Mouse (Mus musculus): ENCODE measurements around the gene Elof1. TPM values are rescaled to one million over a fixed set of nuclear protein-coding genes. Genes with fewer than 3 reads are reported as not detected.
"Not testable (repeated sequence)": the region's sequence is repeated elsewhere in the genome, so short reads cannot be mapped to it uniquely, and the experiment has no call there.

The Elof1 gene
- total RNA-seq, 2 experiments from 2014 or later: 33.4 to 39.7 TPM

DNA sequence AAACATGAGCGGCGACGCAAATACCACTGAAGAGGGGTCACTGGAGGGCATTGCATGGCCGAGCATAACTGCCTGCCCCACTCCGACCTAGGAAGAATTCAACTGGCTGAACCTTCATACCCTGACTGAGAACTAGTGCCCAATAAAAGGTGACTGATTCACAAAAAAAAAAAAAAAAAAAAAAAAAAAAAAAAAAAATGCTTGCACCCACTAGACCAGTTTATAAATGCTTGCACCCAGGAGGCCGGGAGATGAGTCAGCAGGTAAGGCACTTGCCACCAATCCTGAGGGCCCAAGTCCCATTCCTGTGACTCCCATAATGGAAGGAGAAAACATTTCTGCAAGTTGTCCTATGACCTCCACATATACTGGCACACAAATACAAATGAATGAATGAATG is 24.2 kb downstream of the Elof1 start:
- no peak for DNase-seq

DNA sequence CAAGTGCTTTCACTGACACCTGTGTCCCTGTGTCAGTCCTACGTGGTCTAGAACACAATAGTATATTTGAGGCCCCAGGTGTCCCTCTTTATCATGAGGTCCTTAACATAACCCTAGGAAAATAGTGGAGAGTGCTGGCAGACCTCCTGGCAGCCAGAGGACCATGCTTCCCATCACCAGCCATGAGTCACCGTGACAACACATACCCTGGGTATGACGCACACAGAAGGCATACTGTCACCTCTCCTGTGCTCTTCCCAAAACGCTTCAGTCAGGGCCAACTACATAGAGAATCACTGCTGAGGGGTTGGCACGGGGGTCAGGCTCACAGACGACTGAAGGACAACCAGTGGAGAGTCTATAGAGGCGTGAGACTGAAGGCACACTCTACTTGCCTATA is 27.0 kb downstream of the Elof1 start:
- no peak for DNase-seq

DNA sequence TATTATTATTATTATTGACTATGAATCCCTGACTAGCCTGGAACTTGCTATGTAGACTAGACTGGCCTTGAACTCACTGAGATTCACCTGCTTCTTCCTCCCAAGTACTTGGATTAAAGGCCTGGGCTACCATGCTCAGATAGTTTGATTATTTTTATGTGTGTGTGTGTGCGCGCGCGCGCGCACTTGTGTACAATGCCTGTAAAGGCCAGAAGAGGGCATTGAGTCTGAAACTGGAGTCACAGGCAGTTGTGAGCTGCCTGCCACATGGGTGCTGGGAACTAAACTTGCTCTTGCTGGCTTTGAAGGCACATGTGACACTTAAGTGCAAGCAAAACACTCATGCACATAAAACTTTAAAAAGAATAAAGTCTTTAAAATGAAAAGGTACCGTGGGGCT is 27.7 kb downstream of the Elof1 start:
- no peak for DNase-seq

DNA sequence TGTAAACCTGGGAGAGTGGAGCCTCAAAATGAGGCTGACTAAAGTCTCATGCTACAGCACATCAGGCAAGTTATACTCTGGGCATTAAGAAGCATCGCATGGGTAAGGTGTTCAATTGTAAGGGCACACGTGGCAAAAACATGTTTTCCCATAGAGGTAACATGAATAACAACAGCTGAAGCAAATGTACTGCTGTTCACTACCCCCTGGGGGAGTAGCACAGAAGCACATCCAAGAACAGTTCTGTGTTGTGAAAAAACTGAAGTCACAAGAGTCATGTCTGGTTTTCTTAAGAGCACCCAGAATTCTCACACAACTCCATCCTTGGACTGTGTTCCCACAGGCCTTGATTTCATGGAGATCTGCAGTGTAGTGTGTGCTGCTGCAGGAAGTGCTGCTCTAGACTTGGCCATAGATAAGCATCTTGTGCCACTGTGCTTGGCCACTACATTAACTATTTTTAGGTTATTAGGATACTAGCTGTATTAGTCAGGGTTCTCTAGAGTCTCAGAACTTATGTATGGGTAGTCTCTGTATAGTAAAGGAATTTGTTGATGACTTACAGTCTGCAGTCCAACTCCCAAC is 29.8 kb downstream of the Elof1 start:
- no peak for DNase-seq

GRCm38 (mm10) chr9:22086012-22086411 is 31.0 kb downstream of the Elof1 start:
- DNase-seq: no peak

DNA sequence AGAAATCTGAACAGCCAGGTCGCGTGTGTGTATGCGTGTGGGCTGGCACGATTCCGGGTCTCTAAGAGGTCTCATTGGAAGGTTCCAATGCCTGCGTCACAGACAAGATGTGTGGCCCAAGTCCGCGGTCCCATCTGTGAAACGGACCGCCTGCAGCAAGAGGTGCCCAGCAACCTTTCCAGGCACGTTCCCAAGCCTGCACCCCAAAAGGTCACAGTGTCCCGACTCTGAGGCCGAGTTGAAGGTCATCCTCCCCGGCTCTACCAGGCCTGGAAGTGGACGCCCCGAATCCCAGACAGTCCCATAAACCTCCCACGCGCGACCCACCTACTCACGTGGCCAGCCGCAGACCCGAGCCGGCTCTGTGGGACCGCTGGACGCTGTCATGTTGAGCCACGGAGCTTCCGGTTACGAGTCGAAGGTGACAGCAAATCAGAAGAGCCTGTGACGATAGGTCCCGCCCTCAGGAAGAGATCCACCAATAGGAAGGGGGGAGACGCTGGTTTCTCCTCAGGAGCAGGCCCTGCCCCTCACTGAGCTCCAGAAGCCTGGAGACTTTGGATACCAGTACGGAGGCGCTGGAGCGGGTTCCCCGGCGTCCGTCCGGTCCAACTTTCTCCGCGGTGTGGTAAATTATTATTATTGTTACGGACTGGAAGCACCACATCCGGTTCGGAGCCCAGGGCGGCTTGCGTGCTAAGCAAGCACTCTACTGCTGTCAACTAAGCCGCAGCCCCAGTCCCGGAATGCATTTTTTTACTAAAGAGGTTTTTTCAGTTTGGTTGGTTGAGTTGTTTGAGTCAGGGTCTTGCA is 31.7 kb downstream of the Elof1 start, which contains the start of gene Ecsit:
Gene Ecsit (minus strand): TSS at position 417 of the 813 bp plus-strand sequence.
- peak; percentile 81 for DNase-seq

DNA sequence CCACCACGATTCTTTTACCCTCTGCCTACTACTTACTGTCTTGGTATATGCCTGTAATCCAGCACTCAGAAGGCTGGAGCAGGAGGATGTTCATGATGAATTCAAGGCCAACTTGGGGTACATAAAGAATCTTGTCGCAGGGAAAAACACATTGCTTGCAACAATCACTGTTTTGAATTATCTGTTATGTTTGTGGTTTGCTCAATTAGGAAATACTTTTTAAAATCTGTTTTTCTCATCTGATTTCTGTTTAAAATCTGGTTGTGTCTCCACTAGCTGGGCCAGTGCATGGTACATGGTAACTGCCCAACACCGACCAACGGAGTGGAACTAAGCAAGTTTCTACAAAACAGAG is 32.3 kb downstream of the Elof1 start:
- DNase-seq: no peak

DNA sequence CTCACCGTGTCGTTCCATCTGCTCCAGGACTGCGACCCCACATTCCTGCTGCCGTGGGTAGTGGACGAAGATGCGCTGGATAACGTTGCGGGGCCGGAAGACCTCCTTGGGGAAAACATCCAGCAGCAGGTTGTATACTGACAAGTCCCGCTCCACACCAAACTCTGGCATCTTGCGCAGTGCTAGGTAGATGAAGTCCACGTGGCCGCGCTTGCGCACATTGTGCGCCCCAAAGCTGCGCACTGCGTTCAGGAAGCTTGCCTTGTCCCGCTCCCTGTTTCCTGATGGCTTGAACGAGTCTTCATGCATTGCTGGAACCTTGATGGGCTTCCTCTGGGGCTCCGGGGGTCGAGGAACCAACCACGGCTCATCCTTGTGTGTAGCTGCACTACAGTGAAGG is 40.7 kb downstream of the Elof1 start:
- no peak for DNase-seq

DNA sequence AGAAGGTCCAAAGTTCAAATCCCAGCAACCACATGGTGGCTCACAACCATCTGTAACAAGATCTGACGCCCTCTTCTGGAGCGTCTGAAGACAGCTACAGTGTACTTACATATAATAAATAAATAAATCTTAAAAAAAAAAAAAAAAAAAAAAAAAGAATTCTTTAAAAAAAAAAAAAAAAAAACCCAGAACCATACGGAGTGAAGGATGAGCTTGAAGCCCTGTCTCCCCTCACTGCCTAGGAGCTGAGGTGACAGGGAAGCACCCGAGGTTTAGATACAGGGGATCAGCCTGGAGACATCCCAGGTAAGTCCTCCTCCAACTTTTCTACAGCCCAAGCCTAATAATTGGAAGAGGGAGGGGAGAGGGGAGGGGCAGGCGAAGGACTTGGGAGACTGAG is 41.2 kb downstream of the Elof1 start:
- DNase-seq: not testable (repeated sequence)

DNA sequence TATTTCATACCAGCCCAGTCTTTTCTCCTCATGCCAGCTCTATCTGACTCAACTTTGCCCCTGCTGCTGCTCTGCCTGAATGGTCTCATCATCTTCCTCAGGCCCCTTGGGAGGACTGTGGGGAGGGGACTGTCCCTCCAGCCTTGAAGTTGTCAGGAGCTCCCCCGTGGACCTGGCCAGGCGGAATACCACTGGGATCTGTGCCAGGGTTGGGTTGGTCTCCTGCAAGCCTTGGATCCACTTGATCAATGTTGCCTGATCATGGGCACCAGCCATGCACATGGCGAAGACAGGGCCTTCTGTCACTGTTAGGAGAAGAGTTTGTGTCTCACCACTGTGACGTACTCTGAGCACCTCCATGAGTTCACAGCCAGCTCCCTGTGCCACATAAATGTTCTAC is 44.7 kb downstream of the Elof1 start:
- no peak for DNase-seq

- DNase-seq: peak; percentile 98
These were observed 46.0 kb downstream of the Elof1 start, which contains the start of the genes Gm49318 and Zfp653 for GRCm38 (mm10) chr9:22070791-22071573. TSS of gene Gm49318 (minus strand) at chr9:22071259. TSS of gene Zfp653 (minus strand) at chr9:22071376.

DNA sequence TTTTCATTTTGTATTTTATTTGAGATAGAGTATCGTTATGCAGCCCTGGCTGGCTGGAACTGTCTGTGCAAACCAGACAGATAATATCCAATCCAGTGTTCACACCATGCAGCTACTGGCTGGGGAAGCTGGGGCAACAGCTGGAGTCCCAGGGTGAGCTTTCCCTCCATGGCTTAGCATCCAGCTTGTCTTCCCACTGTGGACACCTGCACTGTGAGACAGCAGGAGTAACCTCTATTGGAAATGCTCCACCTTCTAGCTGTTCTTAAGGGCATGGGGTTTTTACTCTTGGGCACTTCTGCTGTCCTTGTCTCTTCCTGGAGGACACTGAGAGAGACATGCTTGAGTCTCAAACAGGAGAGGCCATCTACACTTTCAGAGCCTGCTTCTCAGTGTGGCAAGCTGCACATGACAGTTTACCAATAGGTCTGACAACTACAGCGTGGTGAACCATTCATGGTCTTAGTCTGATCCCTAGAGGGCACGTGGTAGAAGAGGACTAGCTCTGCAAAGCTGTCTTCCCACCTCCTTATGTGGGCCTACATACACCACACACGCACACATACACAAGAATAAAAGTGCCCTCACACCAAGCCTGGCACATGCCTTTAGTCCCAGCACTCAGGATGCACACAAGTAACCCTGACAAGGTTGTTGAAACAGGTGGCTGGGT is 47.0 kb downstream of the Elof1 start:
- no peak for DNase-seq

DNA sequence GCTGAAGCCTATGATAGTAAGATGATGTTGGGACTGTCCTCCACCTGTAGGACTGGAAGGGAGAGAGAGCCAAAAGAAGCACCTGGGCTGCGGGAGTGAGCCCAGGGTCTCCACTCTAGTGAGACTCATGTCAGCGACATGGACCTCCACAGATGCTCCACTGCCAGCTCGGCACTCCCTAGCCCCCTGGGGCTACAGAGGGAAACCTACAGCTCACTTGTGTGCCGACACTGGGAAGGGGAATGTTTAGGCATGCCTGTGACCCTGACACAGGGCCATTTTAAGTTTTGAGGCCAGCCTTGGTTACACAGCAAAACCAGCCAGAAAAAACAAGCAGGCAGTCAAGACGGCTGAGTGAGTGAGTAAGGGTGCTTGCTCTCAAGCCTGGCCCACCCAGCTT is 49.8 kb downstream of the Elof1 start:
- no peak for DNase-seq

DNA sequence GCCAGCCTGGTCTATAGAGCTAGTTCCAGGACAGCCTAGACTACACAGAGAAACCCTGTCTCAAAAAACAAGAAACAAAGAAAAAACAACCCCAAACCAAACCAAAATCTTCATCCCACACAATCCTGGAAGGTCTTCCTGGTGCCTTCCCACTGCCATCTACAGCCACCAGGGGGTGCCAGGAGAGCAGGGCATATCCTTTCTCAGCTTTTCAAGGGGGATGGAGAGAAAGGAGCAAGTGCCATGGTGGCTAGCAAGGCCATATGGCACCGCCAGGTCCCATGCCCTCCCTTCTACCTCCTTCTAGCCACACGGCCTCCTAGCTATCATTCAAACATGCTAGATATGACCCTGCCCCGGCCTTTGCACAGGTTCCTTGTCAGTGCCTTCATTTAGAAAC is 50.5 kb downstream of the Elof1 start:
- DNase-seq: peak; percentile 67

DNA sequence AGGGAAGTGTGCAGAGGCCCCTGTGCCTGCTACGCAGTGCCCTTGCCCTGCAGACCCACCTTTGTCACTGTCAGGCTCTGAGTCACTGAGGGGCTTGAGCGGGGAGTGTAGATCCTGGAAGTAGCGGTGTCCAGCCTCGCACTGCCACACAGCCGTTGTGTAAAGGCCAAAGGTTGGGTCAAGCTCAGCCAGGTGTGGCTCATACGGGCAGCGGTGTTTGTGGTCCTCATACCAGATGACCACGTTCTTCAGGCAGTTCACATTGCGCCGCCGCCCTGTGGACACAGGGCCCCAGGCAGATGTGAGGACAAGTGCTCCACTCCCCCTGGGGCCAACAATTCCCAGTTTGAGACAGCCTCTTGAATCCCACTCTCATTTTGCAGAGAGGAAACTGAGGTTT is 51.3 kb downstream of the Elof1 start:
- DNase-seq: no peak

DNA sequence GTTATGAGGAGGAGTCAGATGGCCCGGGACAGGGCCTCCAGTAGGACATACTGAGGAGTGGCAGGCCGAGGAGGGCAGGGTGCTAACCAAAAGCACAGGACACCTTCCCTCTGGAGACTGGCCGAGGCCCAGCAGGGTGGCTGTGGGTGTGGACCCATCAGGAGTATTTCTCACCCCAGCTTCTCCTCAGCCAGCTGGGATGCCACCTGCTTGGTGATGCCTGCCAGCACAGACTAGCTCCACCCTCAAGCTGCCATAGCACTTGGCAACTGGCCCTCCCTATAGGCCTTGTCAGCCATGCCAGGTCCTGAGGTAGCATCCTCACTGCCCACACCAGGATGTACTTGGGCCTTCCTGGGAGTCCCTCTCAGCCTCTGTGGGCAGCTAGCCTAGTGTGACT is 52.6 kb downstream of the Elof1 start:
- no peak for DNase-seq

Small RNAs within 50 kb of the gene (microRNA-seq; reads per million reads assigned to microRNA genes)
- gene Mir7084: 0 to 0.32 reads per million in 2 experiments

Other genes with a start within 250 kb of the Elof1 start
- 1 to 10 TPM; 5.4 to 6.2 TPM for gene Rab3d, start 199.0 kb downstream of the Elof1 start, total RNA-seq (2021)
- gene Ccdc159, start 189.7 kb downstream of the Elof1 start, total RNA-seq (2021): under 1 TPM; 0.45 to 0.97 TPM
- gene Tmem205, start 189.6 kb downstream of the Elof1 start, total RNA-seq (2021): 10 to 100 TPM; 13.0 to 16.9 TPM
- 1 to 10 TPM; 2.3 to 3.3 TPM for gene Plppr2, start 180.1 kb downstream of the Elof1 start, total RNA-seq (2021)
- 1 to 10 TPM; 3.1 to 3.6 TPM for gene Swsap1, start 161.4 kb downstream of the Elof1 start, total RNA-seq (2021)
- gene Epor, start 153.7 kb downstream of the Elof1 start, total RNA-seq (2021): 1 to 10 TPM; 3.8 to 5.5 TPM
- under 1 TPM; 0.47 to 0.75 TPM for gene Rgl3, start 127.7 kb downstream of the Elof1 start, total RNA-seq (2021)
- not detected for gene Ccdc151, start 114.5 kb downstream of the Elof1 start, total RNA-seq (2021)
- 10 to 100 TPM; 35.4 to 41.7 TPM for gene Prkcsh, start 114.4 kb downstream of the Elof1 start, total RNA-seq (2021)
- gene Elavl3, start 65.1 kb downstream of the Elof1 start, total RNA-seq (2021): under 1 TPM; 0.28 to 0.41 TPM
- gene Gm49318, start 45.9 kb downstream of the Elof1 start, total RNA-seq (2021): not detected
- 1 to 10 TPM; 3.1 to 4.6 TPM for gene Zfp653, start 45.8 kb downstream of the Elof1 start, total RNA-seq (2021)
- 10 to 100 TPM; 51.8 to 58.5 TPM for gene Ecsit, start 31.7 kb downstream of the Elof1 start, total RNA-seq (2021)
- 1 to 10 TPM; 4.4 to 5.5 TPM for gene Cnn1, start 18.0 kb downstream of the Elof1 start, total RNA-seq (2021)
- gene Acp5, start 18.5 kb upstream of the Elof1 start, total RNA-seq (2021): 100 to 1,000 TPM in 1 of 2 experiments, 1 to 10 TPM in 1; 1.4 to 124 TPM
- gene Pigyl, start 39.7 kb upstream of the Elof1 start, total RNA-seq (2021): 10 to 100 TPM; 34.4 to 34.7 TPM
- under 1 TPM in 1 of 2 experiments, not detected in 1; 0.29 TPM for gene Zfp872, start 70.9 kb upstream of the Elof1 start, total RNA-seq (2021)
- gene Zfp809, start 108.5 kb upstream of the Elof1 start, total RNA-seq (2021): 10 to 100 TPM in 1 of 2 experiments, 1 to 10 TPM in 1; 9.0 to 13.3 TPM
- gene Zfp599, start 142.7 kb upstream of the Elof1 start, total RNA-seq (2021): under 1 TPM; 0.07 to 0.18 TPM
- gene Zfp810, start 190.5 kb upstream of the Elof1 start, total RNA-seq (2021): 1 to 10 TPM; 3.5 to 4.8 TPM

Data from gastrocnemius, postnatal 10 days (tissue).